Mouse (Mus musculus): Measurements from ENCODE around the gene Ifih1.
A peak's percentile ranks its signal among the peaks of the same experiment; 100 is the strongest.

Ifih1 gene

DNA sequence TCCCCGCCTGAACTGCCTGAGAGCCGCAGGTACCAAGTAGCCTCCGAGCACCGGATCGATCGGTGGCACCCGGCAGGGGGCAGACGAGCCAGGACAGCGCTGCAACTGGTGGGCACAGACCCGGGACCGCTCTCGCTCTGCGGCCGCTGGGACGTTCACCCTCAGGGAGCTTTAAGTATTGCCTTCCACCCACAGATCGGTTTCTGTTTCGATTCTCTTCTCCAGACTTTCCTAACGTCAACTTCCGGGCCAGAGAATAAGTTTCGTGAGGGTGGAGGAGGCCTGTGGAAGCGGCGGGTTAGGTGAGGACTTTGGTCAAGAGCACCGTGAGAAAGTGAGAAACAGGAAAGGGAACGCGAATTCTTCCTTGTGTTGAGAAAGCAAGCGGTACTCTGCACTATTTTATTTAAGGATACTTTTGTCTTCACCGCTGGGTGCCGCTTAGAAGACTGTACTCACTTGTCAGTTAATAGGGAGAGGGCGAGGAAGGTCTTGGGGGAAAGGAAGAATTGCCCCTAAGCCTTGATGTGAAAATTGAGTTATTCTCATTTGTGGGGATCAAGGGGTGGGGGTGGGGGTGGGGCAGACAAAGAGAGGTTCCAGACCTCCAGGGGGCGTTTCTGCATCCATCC is at the start of gene Ifih1:
Gene Ifih1 (minus strand): TSS at position 242 of the 632 bp plus-strand sequence.
- DNase-seq (ENCODE audit: extremely low read depth, insufficient read length, low spot score): no peak

- peak; percentile 11 for DNase-seq (ENCODE audit: extremely low read depth, insufficient read length, low spot score)
Observed at GRCm38 (mm10) chr2:62685934-62686333, 39.9 kb upstream of the Ifih1 start.

DNA sequence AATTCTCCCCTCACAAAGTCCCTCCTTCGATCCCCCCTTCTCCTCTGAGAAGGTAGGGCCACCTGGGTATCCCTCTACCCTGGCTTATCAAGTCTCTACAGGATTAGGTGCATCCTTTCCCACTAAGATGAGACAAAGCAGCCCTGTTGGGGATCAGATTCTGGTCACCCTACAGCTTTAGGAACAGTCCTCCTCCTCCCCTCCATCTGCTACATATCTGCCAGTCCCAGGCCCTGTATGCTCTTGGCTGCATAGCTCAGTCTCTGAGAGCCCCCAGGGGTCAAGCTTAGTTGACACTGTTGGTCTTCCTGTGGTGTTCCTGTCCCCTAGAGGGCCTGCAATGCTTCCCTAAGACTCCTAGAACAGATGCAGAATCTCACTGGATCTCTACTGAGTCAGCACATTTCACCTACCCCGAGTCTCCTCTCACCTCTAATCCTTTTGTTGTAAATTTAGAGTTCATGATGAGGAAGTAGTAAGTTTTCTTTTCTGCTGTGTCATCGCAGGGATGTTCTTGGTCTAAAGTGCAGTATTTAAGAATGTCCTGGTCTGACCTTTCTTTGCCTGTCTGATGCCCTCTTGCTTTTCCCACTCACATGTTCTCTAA is 39.0 kb upstream of the Ifih1 start:
- no peak for DNase-seq (ENCODE audit: extremely low read depth, insufficient read length, low spot score)

- no peak for DNase-seq (ENCODE audit: extremely low read depth, insufficient read length, low spot score)
Observed at GRCm38 (mm10) chr2:62681667-62682066, 35.6 kb upstream of the Ifih1 start.

GRCm38 (mm10) chr2:62672788-62673187 is 26.7 kb upstream of the Ifih1 start:
- no peak for DNase-seq (ENCODE audit: extremely low read depth, insufficient read length, low spot score)

GRCm38 (mm10) chr2:62670767-62671166 is 24.7 kb upstream of the Ifih1 start:
- DNase-seq (ENCODE audit: extremely low read depth, insufficient read length, low spot score): no peak

- no peak for DNase-seq (ENCODE audit: extremely low read depth, insufficient read length, low spot score)
Observed at GRCm38 (mm10) chr2:62670301-62670700, 24.2 kb upstream of the Ifih1 start.

DNA sequence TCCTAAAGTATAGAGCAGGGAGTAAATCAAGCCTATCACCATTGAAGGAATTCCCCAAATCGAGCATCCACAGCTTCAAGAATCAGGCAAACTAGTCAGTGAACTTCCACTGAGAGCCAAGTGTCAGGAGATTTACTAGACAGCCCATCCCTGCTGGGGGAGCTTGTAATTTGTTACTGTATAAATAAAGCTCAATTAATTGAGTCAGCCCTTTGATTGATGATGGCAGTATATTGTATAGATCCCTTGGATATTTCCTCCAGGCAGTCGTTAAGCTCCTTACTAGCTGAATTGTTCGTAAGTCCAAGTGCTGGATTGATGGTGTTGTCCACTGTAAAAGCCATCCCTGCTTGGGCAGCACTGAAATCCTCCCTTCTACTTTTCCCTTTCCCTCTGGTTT is 23.8 kb upstream of the Ifih1 start:
- no peak for DNase-seq (ENCODE audit: extremely low read depth, insufficient read length, low spot score)

- no peak for DNase-seq (ENCODE audit: extremely low read depth, insufficient read length, low spot score)
Observed at GRCm38 (mm10) chr2:62665536-62665935, 19.5 kb upstream of the Ifih1 start.

DNA sequence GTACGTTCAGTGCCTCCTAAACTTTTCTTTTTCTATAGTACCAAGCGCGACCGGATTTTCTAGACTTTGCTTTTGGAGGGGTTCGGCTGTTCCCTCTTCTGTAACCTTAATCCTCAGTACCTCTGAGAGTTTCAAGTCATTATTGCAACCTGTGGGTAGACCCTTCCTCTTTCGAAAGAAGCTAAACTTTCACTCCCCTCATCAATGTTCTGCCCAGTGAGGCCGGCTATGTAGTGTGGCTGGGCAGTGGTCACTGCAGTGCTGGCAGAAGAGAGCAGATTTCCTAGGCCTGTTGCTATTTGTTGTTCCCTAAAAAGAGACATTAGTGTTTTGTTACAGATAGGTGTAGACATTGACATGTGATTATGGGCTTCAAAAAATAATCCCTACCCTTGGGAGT is 18.8 kb upstream of the Ifih1 start:
- no peak for DNase-seq (ENCODE audit: extremely low read depth, insufficient read length, low spot score)

DNA sequence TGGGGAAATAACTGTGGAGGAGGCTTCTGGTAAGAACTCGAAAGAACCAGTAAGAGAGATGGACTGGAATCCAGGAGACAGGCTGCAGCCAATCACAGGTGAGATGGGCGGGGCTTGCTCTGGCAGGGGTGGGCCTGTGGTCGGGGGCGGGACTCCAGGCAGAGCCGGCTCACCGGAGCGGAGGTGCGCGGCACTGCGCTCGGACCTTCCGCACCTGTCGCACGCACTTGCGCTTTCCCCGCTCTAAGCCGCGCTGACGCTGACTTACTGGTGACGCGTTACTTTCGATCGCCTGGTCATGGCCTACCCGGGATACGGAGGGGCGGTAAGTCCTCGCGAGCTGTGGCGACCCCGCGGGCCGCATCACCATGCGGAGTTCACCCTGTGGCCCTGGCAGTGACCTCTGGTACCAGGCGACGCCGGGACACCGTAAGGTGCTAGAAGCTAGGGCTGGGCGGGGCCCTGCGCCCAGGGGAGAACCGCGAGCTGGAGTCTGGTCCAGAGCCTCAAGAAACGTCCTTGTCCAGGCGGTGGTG is 18.1 kb upstream of the Ifih1 start, which contains the start of gene Gca:
Gene Gca (plus strand): TSS at position 151 of the 536 bp plus-strand sequence.
- DNase-seq (ENCODE audit: extremely low read depth, insufficient read length, low spot score): peak; percentile 16

DNA sequence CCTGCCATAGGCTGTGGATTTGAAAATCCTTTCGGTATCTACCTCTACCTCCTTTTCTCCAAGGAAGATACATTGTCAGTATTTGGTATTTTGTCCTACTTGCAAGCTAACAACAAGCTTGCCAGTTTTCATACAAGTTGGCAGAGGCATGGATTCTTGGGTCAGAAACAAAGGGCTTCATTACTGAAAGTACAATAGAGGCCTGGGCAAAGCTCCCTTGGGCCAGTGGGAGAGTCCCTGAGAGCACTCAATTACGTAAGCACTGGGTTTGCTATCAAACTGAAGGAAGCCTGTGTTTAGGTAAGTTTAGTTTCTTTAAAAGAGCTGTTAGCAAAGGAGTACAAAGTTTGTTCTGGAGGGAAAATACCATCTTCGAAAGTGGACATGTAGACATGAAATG is 16.5 kb upstream of the Ifih1 start:
- DNase-seq (ENCODE audit: extremely low read depth, insufficient read length, low spot score): no peak

DNA sequence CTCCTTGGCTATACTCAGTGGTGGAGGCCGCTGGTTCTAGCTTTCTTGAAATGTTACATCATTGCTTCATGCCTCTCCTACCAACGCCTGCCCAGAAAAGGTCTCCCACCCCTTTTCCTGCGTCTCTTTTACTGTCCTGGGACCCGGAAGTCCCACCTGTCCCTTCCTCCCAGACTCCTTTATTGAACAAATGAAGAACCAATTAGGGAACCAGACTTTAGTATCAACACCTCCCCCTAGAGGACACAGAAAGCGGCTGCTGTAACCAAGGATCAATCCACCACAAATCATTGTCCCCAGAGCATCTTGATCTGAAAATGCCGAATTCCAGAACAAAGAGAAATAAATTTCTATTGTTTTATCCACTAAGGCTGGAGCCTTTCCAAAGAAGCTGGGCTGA is 14.5 kb upstream of the Ifih1 start:
- no peak for DNase-seq (ENCODE audit: extremely low read depth, insufficient read length, low spot score)

DNA sequence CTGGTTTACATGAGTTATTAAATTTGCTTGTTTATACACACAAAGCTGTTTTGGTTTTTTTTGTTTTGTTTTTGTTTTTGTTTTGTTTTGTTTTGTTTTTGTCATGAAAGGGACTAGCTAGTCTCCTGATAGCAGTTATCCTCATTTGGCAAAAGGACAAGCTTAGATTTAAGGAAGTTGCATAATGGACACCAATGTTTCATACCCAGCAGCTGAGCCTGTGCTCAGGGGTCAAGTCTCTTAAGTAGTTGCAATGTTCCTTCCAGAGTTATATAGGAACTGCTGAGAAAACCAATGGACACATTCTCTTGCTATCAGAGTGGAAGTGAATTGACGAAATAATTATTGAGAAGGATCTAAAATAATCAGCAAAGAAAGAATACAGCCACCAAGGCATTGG is 10.0 kb upstream of the Ifih1 start:
- no peak for DNase-seq (ENCODE audit: extremely low read depth, insufficient read length, low spot score)

GRCm38 (mm10) chr2:62654519-62655338 is 8.7 kb upstream of the Ifih1 start:
- no peak for DNase-seq (ENCODE audit: extremely low read depth, insufficient read length, low spot score)

DNA sequence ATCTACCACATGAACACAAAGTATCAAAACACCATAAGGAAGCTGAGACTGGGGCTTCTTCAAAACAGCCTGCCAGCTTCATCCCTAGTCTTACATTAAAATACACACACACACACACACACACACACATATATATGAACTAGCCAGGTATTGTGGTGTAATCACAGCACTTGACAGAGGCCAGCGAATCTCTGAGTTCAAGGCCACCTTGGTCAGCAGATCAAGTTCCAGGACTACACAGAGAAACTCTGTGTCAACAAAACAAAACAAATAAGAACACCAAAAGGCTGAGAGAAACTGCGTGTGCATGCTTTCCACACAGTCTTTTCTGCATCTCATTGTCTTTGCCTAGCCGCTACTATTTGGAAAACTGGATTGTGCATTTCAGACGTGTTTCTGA is 6.4 kb upstream of the Ifih1 start:
- no peak for DNase-seq (ENCODE audit: extremely low read depth, insufficient read length, low spot score)

DNA sequence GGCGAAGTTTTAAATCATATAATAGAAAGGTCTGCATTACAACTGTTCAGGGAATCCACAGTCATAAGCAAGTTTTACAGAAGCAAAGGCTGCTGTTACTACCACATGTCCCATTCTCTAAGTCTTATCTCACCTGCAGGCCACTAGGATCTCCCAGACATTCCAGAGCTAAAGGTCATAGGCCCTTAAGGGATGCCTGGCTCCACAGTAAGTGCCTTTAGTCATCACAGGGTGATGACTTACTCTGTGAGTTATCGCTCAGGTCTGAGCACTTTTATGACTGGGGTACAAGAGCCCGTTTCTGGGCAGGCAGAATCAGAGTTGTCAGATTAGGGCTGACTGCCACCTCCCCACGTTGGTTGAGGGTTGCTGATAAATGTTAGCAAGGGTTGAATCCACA is 5.8 kb upstream of the Ifih1 start:
- no peak for DNase-seq (ENCODE audit: extremely low read depth, insufficient read length, low spot score)

DNA sequence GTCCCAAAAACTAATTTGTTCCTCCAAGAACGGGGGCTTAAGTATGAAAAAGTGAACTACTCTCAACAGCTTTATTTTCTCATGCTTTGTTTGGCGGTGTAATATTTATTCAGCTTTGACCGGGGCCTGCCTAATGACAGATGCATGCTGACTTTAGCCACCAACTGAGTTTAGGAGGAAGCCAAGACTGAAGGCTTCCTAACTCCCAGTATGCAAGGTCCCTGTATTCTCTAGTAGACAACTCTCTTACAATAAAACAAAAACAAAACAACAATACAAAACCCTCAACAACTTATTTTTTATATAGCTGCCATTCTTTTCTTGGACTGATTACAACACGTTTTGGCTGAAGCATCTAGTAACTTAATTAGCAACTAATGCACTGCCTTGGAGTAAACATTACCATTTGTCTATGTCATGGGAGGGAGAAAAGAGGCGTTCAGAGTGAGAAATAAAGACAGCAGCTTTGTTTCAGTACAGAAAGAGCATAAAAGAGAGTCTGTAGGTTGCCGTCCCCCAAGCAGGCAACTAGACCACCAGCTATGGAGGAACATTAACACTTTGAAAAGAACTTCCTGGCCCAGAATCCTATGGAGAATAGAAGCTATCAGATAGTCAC is 725 bp upstream of the Ifih1 start:
- DNase-seq (ENCODE audit: extremely low read depth, insufficient read length, low spot score): no peak

DNA sequence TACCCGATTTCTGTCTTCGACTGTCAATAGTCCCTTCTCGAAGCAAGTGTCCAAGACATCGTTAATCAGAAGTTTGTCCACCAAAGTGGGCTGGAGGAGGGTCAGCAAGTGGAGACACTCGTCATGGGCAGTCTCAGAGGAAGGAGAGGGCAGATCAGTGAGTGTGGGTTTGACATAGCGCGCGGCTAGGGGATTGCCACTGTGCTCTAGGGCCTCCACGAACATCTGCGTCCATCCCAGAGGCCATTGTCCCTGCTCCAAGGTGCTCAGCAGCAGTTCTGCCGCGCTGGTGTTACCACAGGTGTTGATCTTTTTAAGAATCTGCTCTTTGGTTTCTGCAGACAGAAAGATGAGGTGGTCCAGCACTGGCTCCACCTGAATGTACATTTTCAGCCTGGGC is 580 bp downstream of the Ifih1 start:
- DNase-seq (ENCODE audit: extremely low read depth, insufficient read length, low spot score): no peak

GRCm38 (mm10) chr2:62644891-62645290 is 1.2 kb downstream of the Ifih1 start:
- no peak for DNase-seq (ENCODE audit: extremely low read depth, insufficient read length, low spot score)
